Mouse (Mus musculus): ENCODE measurements around the gene Irx2.
A peak's percentile ranks its signal among the peaks of the same experiment; 100 is the strongest.

The Irx2 gene

DNA sequence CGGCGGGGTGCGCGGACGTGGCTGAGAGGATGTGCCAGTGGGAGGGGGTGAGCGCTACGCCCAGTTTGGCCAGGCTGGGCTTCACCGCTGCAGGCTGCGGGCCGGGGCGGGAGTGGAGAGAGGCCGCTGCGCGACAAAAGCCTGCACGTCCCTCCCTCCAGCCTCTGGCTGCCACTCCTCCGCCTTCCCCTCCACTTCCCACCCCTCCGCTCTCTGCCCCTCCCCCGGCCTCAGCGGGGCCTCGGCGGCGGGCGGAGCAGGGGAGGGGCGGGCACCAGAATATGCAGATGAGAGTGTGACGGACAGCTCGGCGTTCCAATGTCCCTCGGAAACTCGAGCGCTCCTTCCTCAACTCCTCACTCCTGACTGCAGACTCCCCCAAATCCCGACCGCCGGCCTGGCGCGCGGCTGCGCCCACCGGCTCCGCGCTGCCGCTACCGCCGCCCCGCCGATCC is at the start of gene Irx2:
Gene Irx2 (plus strand): TSS at position 359 of the 455 bp plus-strand sequence.
- peak in 1 of 2 experiments; percentile 19 for DNase-seq

DNA sequence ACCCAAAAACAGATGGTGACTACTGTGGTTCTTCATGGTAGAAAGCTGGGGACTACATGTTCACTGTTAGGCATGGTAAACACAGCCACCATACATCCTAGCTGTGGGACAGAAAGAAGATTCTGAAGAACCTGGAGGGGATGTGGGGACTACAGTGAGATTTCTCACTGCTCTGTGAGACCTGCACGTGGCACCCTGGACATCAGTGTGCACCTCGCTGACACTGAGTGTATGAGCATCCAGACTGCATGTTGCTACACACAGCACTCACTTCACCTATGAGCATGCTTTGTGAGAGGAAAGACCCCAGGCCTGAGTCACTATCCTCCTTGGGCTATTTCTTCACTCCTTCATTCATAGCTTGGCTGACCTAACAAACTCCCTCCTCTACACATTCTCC is 47.3 kb upstream of the Irx2 start:
- DNase-seq: no peak

DNA sequence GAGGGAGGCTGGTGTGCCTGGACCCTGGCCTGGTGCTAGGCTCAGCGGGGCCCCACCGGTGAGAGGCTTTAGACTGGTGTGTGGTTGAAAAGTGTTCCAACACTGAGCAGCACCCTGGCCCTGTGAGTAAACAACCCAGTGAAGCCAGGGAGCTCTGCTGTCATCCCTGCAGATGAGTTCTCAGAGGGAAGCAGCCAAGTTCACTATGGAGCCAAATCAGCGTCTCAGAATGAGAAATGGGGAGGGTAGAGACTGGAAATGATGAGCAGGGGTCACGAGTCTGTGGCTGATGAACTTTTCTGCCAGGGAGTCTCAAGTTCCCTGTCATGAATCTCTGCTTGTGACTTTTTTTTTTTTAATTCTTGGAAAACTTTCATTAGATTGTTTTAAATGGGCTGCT is 36.1 kb upstream of the Irx2 start:
- no peak for DNase-seq

DNA sequence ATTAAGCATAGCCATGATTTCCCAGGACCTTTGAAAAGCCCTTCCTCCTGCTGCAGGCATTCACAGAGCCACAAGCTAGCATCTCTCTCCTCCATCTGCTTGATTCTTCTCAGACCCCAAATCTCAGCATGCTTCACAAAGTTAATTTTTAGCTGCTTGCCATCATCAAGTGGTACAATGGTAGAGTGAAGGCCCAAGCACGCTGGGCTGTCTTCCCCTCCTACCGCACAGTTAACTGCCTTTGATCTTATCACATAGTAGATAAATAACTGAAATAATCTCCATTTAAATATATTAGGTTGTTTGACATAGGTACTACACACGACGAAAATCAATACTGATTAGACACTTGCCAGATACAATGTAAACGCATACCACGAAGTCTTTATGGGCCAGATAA is 35.3 kb upstream of the Irx2 start:
- DNase-seq: no peak

DNA sequence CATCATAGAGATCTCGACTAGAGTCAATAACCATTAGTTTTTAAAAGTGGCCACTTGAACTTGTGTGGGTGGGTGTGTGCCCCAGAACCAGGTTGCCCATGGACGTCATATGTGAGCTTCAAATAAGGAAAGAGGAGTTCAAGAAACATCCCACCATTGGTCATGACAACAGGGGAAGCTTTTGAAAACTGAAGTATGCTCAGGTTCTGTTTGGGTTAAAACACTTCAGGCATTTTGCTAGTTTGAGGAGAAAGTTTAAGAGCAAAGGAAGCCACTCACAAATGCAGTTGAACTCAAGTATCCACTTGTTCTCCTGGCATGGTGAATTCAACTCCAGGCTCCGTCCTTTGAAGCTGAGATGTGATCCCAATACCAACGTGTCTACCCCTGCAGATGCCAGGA is 34.9 kb upstream of the Irx2 start:
- no peak for DNase-seq

DNA sequence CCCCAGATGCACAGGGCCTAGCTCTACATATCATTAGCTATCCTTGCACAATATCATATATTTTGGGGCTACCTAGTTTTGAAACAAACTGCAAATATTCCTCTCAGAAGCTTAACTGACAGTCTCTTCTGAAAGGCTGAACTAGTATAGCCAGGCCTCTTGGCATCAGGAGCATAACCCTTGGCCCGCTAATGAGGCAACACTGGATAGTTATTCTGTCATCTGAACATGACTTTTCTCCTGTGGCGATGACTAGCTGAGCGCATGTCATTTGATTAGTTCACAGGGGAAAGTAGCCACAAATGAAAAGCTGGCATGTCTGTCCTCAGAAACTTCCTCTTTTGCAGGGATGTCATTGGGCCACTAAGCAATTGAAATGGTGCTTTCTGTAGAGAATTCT is 29.4 kb upstream of the Irx2 start:
- no peak for DNase-seq

DNA sequence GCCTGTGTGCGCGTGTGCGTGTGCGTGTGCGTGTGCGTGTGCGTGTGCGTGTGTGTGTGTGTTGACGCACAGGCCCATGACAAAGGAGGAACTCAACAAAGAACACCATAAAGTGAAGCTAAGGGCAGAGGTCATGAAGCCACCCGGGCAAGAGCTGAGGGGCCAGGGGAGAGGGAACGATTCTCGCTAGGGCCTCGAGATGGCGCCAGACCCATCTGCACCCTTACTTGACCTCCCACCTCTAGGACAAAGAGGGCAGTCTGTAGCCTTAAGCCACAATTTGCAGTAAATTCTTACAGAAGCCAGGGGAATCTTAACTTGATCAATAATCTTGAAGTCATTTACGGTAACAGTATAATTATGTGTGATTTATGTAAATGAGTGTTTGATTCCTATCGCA is 19.9 kb upstream of the Irx2 start:
- no peak for DNase-seq

DNA sequence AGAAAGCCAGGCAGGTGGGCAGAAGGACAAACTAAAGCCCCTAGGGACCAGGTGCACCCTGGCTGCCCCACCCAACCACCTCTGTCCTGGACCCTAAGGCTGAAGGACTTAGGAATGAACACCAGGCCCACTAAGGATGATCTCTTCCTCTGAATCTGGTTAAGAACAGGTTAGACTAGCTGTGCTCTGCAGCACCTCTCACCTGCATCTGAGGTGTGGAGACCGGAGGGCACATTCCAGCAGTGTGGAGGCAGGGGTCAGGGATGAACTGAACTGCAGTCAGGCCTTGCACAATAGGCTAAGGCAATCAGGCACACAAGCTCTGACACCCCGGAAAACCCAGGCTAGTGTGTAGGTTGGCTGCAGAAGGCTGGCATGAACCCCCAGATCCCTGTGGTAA is 18.3 kb upstream of the Irx2 start:
- no peak for DNase-seq

DNA sequence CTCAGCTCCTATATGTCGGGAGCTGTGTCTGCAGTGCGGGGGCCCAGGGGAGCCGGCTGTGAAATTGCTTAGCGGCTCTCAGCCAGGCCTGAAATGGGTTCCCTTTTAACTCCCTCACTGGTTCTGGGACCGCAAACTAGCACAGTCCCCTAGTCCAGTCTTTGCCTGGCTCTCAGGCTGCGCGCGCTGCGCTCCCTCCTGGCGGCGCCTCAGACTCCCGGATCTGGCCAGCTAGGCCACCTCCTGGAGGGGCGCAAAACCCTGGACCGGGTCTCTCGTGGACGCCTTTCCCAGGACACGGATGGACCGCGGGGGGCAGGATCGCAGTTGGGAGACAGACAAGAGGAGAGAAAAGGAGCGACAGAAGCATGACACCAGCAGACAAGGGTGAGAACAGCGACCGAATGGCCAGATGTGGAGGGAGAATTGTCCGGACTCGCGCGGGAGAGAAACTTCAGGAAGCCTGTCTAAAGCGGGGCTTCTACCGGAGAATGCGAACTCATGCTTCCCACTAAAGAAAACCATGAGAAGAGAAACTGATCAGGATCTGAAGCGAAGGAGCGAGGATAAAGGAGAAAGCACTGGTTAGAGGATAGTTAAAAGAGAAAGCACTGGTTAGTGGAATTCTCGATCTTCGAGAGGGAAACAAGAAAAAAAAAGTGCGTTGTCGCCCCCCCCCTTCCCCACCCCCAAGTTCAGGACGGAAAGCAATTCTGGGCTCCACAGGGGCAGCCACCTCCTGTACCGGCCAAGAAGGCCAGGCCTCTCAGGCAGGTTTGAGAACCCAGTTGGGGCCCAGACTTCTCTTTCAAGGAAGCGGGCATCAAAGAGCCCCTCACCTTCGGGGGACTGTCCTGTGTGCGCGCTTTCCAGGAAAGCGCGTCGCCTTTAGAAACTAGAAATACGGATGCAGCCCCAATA is 4.4 kb upstream of the Irx2 start:
- no peak for DNase-seq

DNA sequence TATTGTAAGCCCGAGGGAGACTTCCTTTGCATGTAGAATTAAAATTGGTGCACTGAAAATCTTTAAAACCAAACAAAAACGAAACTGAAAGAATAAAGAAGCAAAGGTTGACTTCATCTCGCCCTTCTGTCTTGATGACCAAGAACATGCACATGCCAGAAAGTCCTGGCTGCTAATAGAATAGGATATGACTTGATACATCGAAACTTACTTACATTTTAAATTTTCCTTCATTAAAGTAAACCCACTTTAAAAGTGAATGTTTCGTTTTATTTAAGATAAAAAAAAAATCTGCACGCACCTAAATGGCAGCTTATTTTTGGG is 3.8 kb upstream of the Irx2 start:
- no peak for DNase-seq

DNA sequence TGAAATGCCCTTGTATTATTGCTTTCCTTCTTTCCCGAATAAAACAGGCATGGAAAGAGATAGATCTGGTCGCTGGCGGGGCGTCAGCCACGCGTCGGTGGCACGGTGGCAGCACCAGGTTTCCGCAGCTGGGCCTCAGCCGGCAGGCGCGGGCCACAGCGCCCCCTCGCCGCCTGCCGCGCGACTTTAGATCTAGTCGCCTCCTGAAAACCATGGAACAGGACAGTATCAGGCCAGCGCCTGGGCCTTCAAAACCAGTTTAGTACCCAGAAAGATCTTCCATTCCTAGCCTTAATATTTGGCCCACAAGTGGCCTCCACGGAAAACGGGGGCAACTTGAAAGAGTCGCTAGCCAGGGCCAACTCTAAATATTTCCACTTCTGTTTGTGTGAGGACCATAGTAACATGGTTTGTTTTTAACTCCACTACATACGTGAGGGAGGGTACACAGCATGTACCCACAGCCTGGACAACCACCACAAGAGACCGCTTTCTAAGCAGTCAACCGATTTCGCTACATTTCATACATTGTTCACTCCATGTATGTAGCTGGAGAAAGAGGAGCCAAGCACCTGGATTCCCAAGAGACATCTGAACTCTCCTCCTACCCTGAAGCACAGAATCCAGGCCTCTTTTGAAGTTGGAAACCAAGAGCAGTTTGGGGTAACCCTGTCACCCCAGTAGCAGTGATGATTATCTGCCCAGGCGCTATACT is 3.2 kb upstream of the Irx2 start:
- DNase-seq: no peak

DNA sequence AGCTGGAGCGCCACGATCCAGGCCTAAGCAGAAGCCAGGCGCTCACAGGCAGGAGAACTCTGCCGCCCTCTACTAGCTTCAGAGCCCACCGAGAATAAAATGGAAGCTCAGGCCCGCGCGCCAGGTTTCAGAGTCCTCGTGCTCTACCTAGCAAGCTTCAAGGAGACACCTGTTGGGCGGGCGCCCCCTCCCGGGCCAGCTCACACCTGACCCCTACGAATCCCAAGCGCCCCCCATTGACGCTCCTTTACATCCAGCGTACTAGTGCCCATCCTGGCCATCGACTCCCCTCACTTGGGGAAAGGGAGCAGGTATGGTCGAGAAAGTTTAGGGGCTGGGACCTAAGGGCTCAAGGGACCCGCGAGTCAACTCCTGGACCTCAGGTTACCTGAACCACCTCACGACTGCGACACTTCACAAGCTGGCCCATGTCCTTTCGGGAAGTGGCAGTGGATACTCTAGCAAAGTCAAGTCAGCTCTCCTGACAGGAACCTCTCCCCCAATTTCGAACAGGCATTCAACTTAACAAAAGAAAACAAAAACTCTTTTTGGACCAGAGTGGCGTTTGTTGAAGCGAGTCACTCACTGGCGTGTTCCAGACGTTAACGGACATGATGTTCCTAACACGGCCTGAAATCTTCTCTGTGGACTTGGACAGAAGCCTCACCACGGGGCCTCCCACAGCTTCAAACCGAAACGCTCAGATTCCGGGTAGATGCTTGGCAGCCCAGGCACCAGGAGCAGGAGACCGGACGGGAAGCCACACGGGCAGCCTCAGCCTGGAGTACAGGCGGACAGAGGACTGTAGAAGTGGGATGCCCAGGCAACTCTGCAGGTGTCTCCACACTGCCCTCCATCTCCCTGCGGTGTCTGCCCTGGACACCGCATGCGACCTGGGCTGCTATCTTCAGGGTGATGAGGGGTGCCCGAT is 964 bp upstream of the Irx2 start:
- DNase-seq: no peak

DNA sequence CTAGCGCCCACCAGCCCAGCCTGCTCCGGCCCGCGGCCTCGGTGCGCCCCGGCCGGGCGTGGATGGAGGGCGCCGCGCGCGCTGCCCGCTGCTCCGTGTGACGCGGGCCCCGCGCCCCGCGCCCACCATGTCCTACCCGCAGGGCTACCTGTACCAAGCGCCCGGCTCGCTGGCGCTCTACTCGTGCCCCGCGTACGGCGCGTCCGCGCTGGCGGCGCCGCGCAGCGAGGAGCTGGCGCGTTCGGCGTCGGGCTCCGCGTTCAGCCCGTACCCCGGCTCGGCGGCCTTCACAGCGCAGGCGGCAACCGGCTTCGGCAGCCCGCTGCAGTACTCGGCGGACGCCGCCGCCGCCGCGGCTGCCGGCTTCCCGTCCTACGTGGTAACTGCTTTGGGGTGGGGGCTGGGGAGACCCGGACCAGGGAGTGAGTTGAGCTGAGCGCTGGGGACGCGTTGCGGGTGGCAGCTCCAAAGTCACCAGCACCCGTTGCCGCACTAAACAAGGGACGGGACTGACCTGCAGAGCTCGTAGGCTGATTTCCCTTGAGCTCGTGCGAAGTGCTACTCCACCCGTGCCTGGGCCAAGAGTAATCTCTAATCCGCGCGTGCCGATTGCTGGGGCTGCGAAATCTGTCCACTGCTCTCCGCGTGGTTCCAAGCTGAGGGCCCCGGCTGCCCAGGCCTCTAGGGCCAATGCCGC is 463 bp downstream of the Irx2 start:
- no peak for DNase-seq

DNA sequence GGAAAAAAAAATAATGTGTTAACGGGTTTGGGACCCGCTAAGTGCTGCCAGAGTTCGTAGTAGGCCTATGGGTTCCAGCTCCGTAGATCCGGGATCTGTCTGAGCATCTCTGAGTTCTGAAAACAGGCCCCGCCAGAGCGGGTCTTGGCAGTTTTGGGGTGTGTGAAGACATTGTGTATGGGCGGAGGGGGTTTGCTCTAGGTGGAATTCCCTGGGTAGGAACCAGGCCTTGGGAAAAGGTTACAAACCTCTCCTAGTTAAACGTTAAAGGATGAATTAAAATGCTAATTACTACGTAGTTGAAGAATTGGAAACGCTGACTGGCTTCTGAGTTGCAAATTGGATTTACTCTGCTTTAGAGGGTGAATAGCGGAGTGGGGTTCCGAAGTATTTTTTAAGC is 1.2 kb downstream of the Irx2 start:
- DNase-seq: no peak

DNA sequence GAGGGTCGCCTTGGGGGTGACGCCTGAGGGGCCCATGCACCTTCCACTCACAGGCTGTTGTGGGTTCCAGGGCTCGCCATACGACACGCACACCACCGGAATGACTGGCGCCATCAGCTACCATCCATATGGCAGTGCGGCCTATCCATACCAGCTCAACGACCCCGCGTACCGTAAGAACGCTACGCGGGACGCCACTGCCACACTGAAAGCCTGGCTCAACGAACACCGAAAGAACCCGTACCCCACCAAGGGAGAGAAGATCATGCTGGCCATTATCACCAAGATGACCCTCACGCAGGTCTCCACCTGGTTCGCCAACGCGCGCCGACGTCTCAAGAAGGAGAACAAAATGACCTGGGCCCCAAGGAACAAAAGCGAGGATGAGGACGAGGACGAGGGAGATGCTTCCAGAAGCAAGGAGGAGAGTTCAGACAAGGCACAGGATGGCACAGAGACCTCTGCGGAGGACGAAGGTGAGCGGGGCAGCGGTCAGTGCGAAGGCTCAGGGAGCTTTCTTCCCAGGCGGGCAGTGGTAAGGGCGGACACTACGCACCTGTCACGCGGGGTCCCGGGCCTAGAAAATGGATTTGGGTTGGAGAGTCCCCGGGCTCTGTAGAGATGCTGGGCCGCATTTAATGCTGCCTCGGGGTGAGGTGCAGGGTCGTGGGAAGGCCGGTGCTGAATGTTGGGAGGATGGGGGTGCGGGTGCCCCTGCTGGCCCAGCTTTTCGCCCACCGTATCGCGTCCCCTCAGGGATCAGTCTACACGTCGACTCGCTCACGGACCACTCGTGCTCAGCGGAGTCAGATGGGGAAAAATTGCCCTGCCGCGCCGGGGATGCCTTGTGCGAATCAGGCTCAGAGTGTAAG is 2.1 kb downstream of the Irx2 start:
- DNase-seq: no peak

DNA sequence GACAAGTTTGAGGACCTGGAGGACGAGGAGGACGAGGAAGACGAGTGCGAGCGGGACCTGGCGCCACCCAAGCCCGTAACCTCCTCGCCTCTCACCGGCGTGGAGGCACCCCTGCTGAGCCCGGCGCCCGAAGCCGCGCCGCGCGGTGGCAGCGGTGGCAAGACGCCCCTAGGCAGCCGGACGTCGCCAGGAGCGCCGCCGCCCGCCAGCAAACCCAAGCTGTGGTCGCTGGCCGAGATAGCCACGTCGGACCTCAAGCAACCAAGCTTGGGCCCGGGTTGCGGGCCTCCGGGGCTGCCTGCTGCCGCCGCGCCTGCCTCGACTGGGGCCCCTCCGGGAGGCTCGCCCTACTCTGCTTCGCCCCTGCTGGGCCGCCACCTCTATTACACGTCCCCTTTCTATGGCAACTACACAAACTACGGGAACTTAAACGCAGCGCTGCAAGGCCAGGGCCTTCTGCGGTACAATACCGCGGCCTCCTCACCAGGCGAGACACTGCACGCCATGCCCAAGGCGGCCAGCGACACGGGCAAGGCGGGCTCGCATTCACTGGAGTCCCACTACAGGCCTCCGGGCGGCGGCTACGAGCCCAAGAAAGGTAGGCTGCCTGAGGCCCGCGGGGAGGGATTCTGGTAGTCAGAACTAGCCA is 2.9 kb downstream of the Irx2 start:
- DNase-seq: no peak

DNA sequence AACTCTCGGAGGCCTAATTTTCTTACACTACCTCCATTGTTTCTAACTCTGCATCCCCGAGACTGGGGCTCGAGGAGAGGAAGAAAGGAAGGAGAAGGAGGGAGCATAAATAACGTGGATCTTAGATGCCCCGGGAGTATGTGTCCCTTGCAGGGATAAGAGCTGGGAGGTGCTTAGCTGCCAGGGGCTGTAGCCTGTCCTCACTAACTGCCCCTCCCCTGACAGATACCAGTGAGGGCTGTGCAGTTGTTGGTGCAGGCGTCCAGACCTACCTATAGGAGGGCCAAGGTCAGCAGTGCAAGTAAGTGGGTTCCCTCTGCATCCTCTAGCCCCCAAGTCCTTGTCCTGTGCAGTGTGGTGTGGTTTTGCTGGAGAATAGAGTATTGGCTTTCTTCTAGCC is 3.7 kb downstream of the Irx2 start:
- DNase-seq: no peak

DNA sequence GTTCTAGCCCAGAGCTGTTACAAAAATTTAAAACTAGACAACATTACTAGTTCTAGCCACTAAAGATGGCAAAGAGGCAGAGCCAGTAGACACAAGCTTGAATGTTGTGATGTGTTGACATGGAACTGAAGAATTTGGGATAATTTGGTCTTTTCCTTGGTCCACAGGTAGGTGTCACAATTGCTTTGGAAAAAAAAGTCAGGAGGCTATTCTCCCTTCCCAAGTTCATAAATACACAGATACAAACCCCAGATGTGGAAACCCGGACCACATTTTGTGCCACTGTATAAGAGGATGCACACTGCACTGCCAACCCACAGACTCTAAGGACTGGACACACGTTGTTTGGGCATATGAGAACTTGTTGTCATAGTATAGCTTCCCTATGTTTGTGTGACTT is 4.5 kb downstream of the Irx2 start:
- no peak for DNase-seq

DNA sequence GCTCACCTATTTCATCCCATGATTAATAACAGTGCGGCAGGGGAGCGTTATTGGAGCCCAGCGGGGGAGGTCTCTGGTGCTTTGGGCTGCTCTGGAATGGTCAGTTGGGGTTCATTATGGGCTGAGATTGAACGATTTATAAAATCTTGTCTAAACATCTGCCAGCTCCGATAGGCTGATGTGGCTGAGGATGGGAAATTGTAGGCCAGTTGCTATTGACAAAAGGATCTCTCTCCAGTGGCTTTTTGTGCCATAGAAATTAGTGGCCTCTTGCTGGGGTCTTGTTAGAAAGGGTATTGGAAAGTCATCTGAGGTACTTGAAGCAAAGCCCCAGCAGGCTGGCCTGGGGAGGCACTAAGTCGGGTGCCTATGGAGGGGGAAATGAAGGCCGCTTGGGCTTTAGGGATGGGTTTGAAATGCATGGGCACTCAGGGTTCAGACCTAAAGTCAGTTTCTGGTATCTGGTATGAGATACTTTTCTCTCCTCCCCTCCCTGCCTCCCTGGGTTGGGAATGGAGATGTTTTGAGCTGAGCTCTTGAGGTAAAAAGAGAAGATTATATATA is 6.2 kb downstream of the Irx2 start:
- DNase-seq: no peak

DNA sequence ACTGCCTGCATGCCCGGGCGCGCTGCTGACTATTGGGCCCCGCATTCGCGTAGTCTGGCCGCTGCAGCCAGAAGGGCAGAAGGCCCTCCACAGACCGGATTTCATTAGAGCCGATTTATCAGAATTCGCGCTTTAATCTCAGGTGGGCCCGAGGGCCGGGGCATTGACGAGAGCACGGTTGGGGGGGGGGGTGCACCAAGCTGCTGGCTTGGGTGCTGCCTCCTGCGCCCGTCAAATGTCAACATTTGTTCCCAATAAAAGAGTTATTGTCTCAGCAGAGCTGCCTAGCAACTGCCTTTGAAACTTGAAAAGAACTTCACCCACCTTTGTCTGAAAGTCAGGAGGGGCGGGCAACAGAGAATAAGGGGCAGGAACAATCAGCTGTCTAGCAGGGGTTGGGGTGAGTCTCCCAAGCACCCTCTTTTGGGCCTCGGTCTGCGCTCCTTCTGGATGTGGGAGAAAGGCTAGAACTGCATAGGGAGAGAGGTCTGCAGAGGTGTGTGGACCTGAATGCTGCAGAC is 7.8 kb downstream of the Irx2 start:
- no peak for DNase-seq

Measured in thymus, adult 18-20 months (tissue).